Mouse (Mus musculus) layer of hippocampus, adult 2 months (tissue): ENCODE measurements around the gene Prepl. TPM values are rescaled to one million over a fixed set of nuclear protein-coding genes. Genes with fewer than 3 reads are reported as not detected.

Experiments used
- DNase-seq, 2 experiments: peaks; one replicate each; pipeline ENCODE4 v3.0.0; 2022; ENCODE audit warnings: low spot score in 2 of 2
- H3K27ac ChIP-seq: fragments of 200-600 bp; 2 replicates; pipeline ENCODE4 v1.8.1; 2022
- H3K4me3 ChIP-seq: fragments of 200-600 bp; 2 replicates; pipeline ENCODE4 v1.8.1; 2022; ENCODE audit warnings: mild to moderate bottlenecking
- CTCF ChIP-seq: fragments of 200-600 bp; conservative IDR thresholded peaks from 2 replicates; pipeline ENCODE4 v1.8.1; 2022; ENCODE audit warnings: antibody characterized with exemption, mild to moderate bottlenecking, moderate library complexity
- total RNA-seq, 2 experiments: library from RNA; stranded (reverse); gene quantifications; 2 replicates each; pipeline ENCODE4 v1.2.3; 2021

The Prepl gene
- total RNA-seq, 2 experiments from 2014 or later: 347 to 374 TPM

DNA sequence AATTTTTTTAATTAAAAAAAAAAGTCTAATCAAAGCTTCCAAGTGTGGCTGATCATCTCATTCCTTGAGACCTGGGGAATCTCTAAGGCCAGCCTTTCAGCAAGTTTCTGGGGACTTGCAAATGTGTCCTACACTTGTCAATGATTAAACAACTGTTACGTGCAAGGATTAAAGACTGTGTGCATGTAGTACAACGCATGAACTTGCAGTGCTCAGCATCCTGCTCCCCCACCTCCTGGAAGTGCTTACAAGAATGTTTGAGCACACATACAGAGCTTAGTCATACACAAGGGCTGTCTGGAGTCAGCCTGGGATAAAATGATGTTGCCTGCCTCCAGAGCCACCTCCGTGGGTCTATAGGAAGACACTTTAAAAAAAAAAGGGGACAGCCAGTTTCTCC is 62.8 kb downstream of the Prepl start:
- Histone ChIP-seq H3K27ac (no peak overlapping the region), H3K4me3 (no peak overlapping the region)
- DNase-seq: no peak
- TF ChIP-seq CTCF: no peak

DNA sequence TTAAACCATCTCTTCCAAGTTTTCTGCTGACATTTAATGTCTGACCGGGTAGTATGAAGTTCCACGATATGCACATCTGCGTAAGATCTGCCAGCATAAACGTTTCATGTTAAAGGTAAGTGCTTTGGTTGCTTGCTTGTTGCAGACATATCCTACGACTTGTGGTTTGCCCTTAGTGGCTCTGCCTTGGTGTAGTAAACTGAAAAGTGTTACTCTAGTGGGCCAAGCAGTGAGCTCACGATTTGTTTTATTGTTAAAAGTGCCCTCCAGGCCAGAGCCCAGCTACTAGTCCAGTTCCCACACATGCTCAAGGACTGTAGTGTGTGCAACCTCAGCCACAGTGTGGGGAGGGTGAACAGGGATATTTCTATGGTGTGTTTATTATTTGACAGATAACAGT is 63.6 kb downstream of the Prepl start:
- no peak overlapping the region for H3K4me3 ChIP-seq
- DNase-seq: no peak
- no peak overlapping the region for H3K27ac ChIP-seq
- no peak for TF ChIP-seq CTCF

DNA sequence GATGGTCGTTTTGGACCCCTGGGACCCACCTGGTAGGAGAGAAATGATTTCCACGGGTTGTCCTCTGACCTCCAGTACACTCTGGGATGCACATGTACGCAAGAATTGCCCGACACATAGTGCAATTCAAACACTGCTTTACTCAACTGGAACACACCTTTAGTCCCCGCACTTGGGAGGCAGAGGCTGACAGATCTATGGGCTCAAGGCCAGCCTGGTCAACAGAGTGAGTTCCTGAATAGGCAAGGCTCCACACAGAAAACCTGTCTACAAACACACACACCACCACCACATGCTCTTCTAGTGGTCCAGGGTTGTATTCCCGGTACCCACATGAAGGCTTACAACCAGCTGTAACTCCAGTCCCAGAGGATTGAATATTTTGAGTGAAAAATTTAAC is 64.9 kb downstream of the Prepl start:
- Histone ChIP-seq H3K27ac (no peak overlapping the region), H3K4me3 (no peak overlapping the region)
- no peak for TF ChIP-seq CTCF
- DNase-seq: no peak

DNA sequence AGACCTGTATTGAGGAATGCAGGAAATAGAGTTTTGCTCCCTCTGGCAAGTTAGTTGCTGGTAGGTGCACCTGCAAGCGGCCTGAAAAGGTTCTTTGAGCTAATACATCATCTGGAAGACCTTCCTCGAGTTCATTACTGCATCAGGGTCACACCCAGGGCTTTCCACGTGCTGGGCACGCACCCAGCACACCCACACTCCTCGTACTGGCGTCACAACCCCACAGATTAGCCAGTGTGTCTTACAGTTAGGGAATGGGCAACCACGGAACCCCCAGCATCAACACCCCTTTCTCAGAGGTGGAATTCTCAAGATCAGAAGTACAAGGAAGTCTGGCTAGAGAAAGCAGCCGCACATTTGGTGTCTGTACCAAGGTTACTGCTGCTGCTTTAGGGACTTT is 65.8 kb downstream of the Prepl start:
- no peak for TF ChIP-seq CTCF
- Histone ChIP-seq H3K27ac (no peak overlapping the region), H3K4me3 (no peak overlapping the region)
- DNase-seq: no peak

DNA sequence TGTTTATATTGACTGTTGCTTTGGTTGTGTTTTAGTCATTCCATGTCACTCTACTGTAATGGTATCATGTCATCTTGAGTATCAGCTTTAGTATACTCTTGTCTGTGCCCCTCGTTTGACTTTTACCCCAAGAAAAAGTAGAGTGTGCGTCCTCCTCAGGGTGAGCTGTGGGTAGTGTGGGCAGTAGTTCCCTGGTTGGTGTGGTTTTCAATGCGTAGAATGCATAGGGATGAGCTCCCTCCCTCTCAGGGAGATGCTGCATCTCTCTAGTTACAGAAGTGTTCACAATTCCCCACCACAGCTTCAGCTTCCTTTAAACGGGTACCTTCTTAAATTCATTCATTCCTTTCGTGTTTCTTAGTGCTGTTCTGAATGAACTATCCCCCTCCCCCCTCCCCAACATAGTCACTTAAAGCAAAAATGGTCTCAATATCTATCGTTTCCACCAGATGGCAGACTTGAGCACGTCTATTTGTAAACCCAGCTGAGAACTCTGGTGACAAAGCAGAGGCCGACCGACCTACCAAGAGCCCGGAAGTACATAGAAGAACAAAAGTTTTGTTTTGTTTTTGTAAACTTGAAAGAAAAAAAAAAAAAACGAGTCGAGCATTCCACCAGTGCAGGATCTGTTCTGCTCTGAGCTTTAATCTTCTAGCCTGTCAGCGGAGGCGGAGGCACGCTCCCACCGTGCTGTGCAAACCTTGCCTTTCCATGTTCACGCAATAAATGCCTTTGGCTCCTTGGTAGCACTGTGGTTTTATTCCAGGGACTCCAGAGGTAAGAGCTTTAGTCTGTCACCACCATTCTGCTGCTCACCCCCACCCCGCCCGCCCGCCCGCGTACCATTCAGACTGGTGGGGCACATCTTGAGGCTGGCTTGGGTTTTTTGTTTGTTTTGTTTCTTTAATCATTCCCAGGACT is 66.5 kb downstream of the Prepl start:
- peak; percentile 55 to 75 for DNase-seq
- Histone ChIP-seq H3K27ac (no peak overlapping the region), H3K4me3 (no peak overlapping the region)
- TF ChIP-seq CTCF: peak; percentile 73

DNA sequence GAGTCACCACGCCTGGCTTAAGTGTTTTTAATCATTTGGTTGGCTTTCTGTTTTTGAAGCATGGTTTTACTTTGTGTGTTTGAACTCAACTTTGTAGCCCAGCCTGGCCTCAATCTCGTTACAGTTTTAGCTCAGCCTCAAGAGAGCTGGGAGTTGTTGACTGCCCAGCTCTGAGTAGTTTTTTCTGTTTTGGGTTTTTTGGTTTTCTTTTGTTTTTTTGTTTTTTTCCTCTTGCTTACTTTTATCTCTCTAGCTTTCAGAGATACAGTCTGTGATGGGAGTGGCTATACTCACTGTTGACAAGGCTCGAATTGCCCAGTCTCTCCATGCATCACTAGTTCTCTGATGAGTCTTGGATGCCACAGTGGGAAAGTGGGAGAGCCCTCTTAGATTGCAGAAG is 69.7 kb downstream of the Prepl start:
- no peak for TF ChIP-seq CTCF
- no peak overlapping the region for H3K4me3 ChIP-seq
- DNase-seq: no peak
- H3K27ac ChIP-seq: no peak overlapping the region

DNA sequence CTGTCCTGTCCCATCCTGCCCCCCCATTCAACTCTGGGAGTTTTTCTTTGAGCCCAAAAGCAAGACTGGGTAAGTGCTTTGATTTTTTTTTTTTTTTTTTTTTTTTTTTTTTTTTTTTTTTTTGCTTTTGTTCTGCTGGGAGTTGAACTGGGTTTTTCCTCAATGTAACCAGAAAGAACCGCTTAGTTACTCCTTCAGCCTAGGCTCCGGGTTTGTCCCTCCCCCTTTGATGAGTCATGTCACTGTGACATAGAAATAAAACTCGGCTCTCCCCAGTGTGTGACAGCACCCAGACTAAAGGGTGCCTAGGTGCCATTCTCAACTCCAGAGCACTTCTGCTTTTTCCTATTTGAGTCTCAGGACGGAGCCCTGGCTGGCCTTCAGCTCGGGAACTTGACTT is 71.2 kb downstream of the Prepl start:
- TF ChIP-seq CTCF: no peak
- DNase-seq: no peak

DNA sequence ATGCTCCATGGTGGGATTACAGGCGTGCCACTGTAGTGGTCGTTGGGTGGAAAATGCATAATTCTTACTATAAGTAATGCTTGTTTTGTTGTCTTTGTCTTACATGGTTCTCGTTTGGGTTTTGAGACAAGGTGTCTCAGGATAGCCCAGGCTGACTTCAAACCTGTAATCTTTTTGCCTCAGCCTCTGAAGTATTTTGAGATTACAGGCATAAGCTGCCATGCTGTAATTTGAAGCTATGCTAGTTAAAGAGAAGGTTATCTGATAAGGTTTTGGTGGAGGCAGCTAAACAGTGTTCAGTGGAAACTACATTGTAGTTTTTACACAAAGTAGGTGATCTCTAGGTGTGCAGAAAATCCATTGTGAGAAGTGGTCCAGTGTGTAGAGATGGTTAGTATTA is 71.7 kb downstream of the Prepl start:
- no peak for DNase-seq
- no peak for TF ChIP-seq CTCF
- no peak overlapping the region for H3K27ac ChIP-seq
- H3K4me3 ChIP-seq: no peak overlapping the region

More for the DNA sequence above, 71.2 kb downstream of the Prepl start:
- no peak overlapping the region for H3K4me3 ChIP-seq
- no peak overlapping the region for H3K27ac ChIP-seq

DNA sequence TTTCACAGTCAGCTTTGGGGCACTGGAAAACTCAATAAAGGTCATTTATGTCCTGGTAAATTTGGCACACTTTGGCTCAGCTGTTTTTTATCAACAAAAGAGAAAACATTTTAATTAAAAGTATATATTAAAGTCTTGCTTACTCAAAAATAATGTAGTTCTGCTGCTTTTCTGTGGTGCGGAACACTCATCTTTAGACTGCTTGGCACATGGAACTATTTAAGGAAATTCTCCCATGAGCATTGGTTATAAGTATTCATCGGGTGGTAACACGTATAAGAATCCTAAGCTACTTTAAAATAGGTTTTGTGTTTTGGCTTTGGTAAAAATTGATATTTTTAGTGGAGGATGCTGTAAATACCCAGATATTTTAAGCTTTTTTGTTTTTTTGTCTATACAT is 75.4 kb downstream of the Prepl start:
- Histone ChIP-seq H3K4me3 (no peak overlapping the region), H3K27ac (no peak overlapping the region)
- no peak for TF ChIP-seq CTCF
- DNase-seq: no peak

DNA sequence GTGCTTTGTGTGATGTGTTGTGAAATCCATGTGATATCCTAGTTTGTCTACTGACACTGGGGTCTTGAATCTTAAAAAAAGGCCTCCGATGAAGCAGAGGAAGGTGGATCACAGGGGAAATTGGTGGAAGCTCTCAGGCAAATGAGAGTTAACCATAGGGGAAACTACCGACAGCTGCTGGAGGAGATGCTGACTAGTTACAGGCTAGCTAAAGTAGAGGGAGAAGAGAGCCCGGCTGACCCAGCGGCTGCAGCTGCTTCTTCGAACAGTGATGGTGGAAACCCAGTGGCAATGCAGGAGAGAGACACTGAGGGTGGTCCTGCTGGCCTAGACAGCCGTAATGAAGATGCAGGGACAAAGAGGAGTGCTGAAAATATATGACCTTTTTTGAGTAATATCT is 76.6 kb downstream of the Prepl start:
- no peak for TF ChIP-seq CTCF
- Histone ChIP-seq H3K4me3 (no peak overlapping the region), H3K27ac (no peak overlapping the region)
- no peak for DNase-seq

Other genes starting within 250 kb of the Prepl start
- 100 to 1,000 TPM; 117 to 120 TPM for gene Ppm1b, start 133.5 kb downstream of the Prepl start, total RNA-seq
- under 1 TPM; 0.15 TPM for gene Slc3a1, start 61.9 kb downstream of the Prepl start, total RNA-seq
- 10 to 100 TPM; 13.1 to 13.6 TPM for gene Camkmt, start 311 bp upstream of the Prepl start, total RNA-seq